Mouse (Mus musculus): ENCODE measurements around the gene Eddm3b. TPM values are rescaled to one million over a fixed set of nuclear protein-coding genes. Genes with fewer than 3 reads are reported as not detected.

Gene Eddm3b
- polyA plus RNA-seq, 1 experiment from 2014 or later, result not detected

DNA sequence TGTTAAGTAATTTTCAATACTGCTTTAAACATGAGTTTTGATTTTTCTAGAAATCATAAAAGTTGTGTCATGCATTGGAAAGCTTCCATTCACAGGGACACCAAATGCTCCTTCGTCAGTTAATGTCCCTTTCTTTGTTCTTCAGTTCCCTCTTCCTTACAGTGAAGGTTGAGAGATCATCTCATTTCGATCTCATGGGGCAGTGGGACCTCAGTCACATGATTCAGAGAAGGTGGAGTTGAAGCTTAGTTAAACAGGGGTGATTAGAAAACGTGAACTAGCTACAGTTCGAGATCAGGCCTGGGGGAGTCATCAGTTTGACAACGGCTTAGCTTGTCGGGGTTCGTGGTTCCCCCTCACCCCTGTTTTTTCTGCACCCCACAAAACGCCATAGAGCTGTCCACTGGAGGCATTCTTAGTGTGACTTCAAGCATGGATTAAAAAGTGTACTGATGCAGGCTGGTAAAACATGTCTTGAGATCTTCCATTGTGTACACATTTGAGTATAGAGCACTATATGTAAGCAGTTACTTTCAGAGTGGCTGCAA lies 22.1 kb upstream of the Eddm3b start:
- DNase-seq (ENCODE audit: low spot score), result no peak
- WGBS, result 42% methylated on average over 8 of the region's 8 CpGs
- Histone ChIP-seq H3K4me1 (replicated peaks; ENCODE audit: control insufficient read depth, insufficient read depth) (no peaks in the 10 kb centered on the region), H3K9ac (ENCODE audit: low read length) (no peak overlapping the region), H3K27ac (replicated peaks) (peak overlapping the region; percentile 40; the same call in 1 of the 2 replicates), H3K27me3 (ENCODE audit: control insufficient read depth, insufficient read depth, low read length) (no peaks in the 10 kb centered on the region), H3K36me3 (ENCODE audit: control insufficient read depth, insufficient read depth, low read length) (no peaks in the 10 kb centered on the region), H3K9me3 (ENCODE audit: control insufficient read depth, low read length) (no peaks in the 10 kb centered on the region), H3K4me2 (replicated peaks; ENCODE audit: low read depth) (peak overlapping the region; percentile 77), H3K4me3 (ENCODE audit: low read depth, low read length) (peak overlapping the region; percentile 63)
- no peak for ATAC-seq (ENCODE audit: low FRiP score, low TSS enrichment)
- TF ChIP-seq EP300 (optimal IDR thresholded peaks at IDR 0.05) (no peak), CTCF (IDR thresholded peaks at IDR 0.05; ENCODE audit: low read depth) (no peak)

GRCm38 (mm10) chr14:51093496-51093895 lies 20.7 kb upstream of the Eddm3b start:
- H3K27ac ChIP-seq (replicated peaks), result 0 out of 2 replicates have a peak overlapping the region, but pooled peaks have one; percentile 8
- 25% methylated on average over 3 of the region's 3 CpGs for WGBS

DNA sequence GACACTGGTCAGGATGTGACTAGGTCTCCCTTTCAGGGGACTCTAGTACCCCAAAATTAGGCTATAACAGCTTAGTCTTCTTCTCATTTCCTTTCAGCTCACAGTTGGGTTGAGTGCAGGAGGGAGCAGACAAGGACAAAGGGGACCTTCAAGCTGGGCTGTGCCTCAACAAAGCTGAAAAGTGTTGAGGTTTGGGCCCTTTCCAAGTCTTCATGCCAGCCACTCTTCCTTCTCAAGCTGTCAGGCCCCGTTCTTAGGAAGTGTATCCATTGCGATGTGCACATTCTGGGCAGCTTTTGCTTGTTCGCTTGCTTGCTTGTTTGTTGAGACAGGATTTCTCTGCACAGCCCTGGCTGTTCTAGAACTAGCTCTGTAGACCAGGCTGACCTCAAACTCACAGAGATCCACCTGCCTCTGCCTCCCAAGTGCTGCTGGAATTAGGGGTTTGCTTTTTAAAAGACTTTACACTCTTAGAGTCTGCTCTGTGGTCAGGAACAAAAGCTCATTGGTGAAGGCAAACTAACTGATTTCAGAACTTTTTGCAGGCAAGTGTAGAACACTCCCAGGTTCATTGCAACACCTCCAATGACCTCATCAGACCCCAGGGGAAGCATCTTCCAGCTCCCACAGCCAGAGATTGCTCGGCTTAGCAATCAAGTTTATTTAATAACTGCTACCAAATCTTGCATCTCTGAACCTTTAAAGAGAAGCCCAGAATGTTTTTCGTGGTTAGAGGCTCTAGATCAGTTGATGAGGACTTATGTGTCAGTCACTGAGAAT lies 19.9 kb upstream of the Eddm3b start:
- DNase-seq (ENCODE audit: low spot score) (no peak), ATAC-seq (ENCODE audit: low FRiP score, low TSS enrichment) (no peak)
- no peak overlapping the region for H3K27ac ChIP-seq (replicated peaks)
- H3K4me1 ChIP-seq (replicated peaks; ENCODE audit: control insufficient read depth, insufficient read depth), result no peaks in the 10 kb centered on the region
- H3K4me3 ChIP-seq (ENCODE audit: low read depth, low read length), result no peak overlapping the region
- no peaks in the 10 kb centered on the region for H3K9me3 ChIP-seq (ENCODE audit: control insufficient read depth, low read length)
- 71% methylated on average over 5 of the region's 5 CpGs for WGBS
- H3K27me3 ChIP-seq (ENCODE audit: control insufficient read depth, insufficient read depth, low read length), result no peaks in the 10 kb centered on the region
- H3K36me3 ChIP-seq (ENCODE audit: control insufficient read depth, insufficient read depth, low read length), result no peaks in the 10 kb centered on the region
- H3K4me2 ChIP-seq (replicated peaks; ENCODE audit: low read depth), result no peak overlapping the region
- no peak overlapping the region for H3K9ac ChIP-seq (ENCODE audit: low read length)
- no peak for TF ChIP-seq CTCF (IDR thresholded peaks at IDR 0.05; ENCODE audit: low read depth)
- TF ChIP-seq EP300 (optimal IDR thresholded peaks at IDR 0.05), result no peak

More at GRCm38 (mm10) chr14:51093496-51093895, 20.7 kb upstream of the Eddm3b start:
- H3K4me1 ChIP-seq (replicated peaks; ENCODE audit: control insufficient read depth, insufficient read depth), result no peaks in the 10 kb centered on the region
- no peak for ATAC-seq (ENCODE audit: low FRiP score, low TSS enrichment)
- DNase-seq (ENCODE audit: low spot score), result no peak
- no peak overlapping the region for H3K4me2 ChIP-seq (replicated peaks; ENCODE audit: low read depth)
- H3K9ac ChIP-seq (ENCODE audit: low read length), result no peak overlapping the region
- H3K9me3 ChIP-seq (ENCODE audit: control insufficient read depth, low read length), result no peaks in the 10 kb centered on the region
- TF ChIP-seq EP300 (optimal IDR thresholded peaks at IDR 0.05) (no peak), CTCF (IDR thresholded peaks at IDR 0.05; ENCODE audit: low read depth) (no peak)
- no peaks in the 10 kb centered on the region for H3K27me3 ChIP-seq (ENCODE audit: control insufficient read depth, insufficient read depth, low read length)
- no peaks in the 10 kb centered on the region for H3K36me3 ChIP-seq (ENCODE audit: control insufficient read depth, insufficient read depth, low read length)
- H3K4me3 ChIP-seq (ENCODE audit: low read depth, low read length), result no peak overlapping the region

DNA sequence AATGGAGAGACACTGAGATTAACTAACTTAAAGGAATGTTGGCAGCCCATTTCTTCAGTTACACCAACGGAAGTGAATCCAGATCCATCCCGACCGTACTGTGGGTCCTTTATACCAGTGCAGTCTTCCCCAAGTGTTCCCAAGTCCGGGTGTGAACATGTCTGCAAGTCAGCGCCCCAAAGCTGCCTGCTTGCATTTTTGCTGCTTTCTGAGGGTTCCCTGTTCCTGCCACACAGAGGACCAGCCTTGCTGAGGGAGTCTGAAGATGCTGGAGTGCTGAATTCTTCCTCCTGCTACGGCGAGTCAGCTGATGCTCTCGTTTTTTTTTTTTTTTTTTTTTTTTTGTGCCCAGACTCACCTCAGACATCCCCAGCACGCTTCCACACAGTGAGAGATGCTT lies 19.3 kb upstream of the Eddm3b start:
- ATAC-seq (ENCODE audit: low FRiP score, low TSS enrichment) (no peak), DNase-seq (ENCODE audit: low spot score) (no peak)
- Histone ChIP-seq H3K9ac (ENCODE audit: low read length) (no peak overlapping the region), H3K9me3 (ENCODE audit: control insufficient read depth, low read length) (no peaks in the 10 kb centered on the region), H3K27ac (replicated peaks) (no peak overlapping the region), H3K4me2 (replicated peaks; ENCODE audit: low read depth) (no peak overlapping the region), H3K4me3 (ENCODE audit: low read depth, low read length) (no peak overlapping the region), H3K27me3 (ENCODE audit: control insufficient read depth, insufficient read depth, low read length) (no peaks in the 10 kb centered on the region), H3K4me1 (replicated peaks; ENCODE audit: control insufficient read depth, insufficient read depth) (no peaks in the 10 kb centered on the region), H3K36me3 (ENCODE audit: control insufficient read depth, insufficient read depth, low read length) (no peaks in the 10 kb centered on the region)
- 66% methylated on average over 9 of the region's 9 CpGs for WGBS
- TF ChIP-seq EP300 (optimal IDR thresholded peaks at IDR 0.05), result no peak
- TF ChIP-seq CTCF (IDR thresholded peaks at IDR 0.05; ENCODE audit: low read depth), result no peak

DNA sequence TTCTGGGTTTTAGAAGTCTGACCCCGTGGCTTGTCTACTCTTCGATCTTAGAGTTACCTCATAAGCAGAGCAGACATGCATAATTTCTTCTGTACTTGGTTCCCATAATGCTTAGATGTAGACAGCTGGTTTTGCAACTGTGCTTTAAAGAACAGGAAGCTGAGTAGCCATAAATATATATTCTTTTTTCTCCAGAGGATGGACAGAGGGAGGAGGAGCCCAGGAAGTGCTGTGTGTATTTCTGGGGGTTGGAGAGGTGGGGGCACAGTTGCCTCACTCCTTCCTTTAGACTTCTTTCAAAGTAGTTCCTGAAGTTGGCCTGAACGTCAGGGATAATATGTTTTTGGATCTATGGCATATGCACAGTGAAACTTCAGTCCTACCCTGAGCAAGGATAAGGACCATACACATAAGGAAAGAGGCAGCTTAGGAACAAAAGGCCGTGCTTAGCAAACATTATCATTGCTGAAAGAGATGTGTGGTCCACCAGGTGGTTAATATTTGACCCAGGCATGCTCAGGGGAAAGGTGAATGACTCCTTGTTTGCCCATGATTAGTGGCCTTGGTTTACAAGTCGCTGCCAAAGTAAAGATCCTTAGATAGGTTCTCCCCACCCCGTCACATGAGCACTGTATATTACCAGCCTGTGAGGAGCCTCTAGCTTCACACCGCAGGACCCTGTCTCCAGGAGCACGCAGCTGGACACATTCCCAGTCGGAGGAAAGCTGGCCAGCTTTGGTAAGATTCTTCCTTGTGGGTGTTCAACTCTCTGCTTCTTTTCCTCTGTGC lies 18.3 kb upstream of the Eddm3b start:
- H3K36me3 ChIP-seq (ENCODE audit: control insufficient read depth, insufficient read depth, low read length), result no peaks in the 10 kb centered on the region
- no peak overlapping the region for H3K4me2 ChIP-seq (replicated peaks; ENCODE audit: low read depth)
- no peaks in the 10 kb centered on the region for H3K9me3 ChIP-seq (ENCODE audit: control insufficient read depth, low read length)
- ATAC-seq (ENCODE audit: low FRiP score, low TSS enrichment) (peak; percentile 91), DNase-seq (ENCODE audit: low spot score) (peak; percentile 71)
- no peaks in the 10 kb centered on the region for H3K27me3 ChIP-seq (ENCODE audit: control insufficient read depth, insufficient read depth, low read length)
- H3K4me1 ChIP-seq (replicated peaks; ENCODE audit: control insufficient read depth, insufficient read depth), result no peaks in the 10 kb centered on the region
- TF ChIP-seq CTCF (IDR thresholded peaks at IDR 0.05; ENCODE audit: low read depth) (no peak), EP300 (optimal IDR thresholded peaks at IDR 0.05) (no peak)
- no peak overlapping the region for H3K9ac ChIP-seq (ENCODE audit: low read length)
- H3K4me3 ChIP-seq (ENCODE audit: low read depth, low read length), result no peak overlapping the region
- WGBS, result 17% methylated on average over 9 of the region's 9 CpGs
- H3K27ac ChIP-seq (replicated peaks), result no peak overlapping the region
